Mouse (Mus musculus): ENCODE data around the gene Pnliprp2. TPM values are rescaled to one million over a fixed set of nuclear protein-coding genes. Genes with fewer than 3 reads are reported as not detected.

Gene Pnliprp2
- polyA plus RNA-seq, 1 experiment = 0.07 TPM

DNA sequence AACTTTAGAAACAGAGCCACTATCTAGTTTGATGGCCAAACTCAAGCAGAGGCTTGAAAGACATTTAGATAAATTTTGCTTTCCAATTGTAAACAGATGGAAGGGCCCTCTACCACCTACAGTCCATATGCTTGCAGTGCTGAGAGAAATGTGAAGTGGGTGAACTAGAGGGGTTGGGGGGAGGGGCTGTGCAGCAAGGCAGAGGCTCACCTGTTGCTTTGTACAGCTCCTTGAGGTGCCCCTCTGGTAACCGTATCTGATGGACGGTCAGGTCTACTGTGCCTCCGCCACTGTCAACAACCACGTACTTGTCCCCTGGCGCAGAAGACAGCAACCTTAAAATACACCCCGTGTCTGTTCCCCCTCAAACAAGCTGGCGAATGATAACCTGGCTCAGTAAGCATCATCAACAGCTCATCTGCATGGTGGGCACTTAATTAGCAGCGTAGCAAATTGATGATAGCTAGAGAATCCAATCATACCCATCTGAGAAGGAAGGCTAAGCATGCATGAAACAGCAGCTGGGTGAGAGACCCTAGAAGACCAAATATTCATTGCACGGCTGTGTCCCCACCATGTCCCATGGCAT is 45.8 kb downstream of the Pnliprp2 start:
- TF ChIP-seq POLR2A (IDR thresholded peaks at IDR 0.05; ENCODE audit: borderline replicate concordance, extremely low read depth, insufficient read depth, insufficient read length, poor library complexity, severe bottlenecking) = no peak
- TF ChIP-seq CTCF (IDR thresholded peaks at IDR 0.05; ENCODE audit: borderline replicate concordance, extremely low read depth, insufficient read depth, insufficient read length) = no peak
- no peak for DNase-seq (ENCODE audit: low read depth)

DNA sequence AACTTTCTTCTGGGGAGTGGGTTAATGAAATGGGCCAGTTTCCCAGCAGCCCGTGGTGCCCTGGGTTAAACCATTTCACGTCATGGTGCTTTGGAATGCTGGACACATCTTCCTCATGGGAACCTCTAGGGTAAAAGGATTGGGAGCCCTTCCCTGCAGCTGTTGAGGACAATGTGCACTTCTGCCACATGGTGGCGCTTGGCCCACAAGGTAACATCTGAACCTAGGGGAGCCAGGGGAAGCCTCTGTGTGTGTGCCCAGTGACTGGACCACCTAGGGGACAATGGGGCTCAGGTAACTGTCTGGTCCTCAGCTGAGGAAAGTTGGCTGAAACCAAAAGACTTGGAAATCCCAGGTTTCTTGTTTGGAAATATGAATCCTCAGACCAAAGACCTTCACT is 46.8 kb downstream of the Pnliprp2 start:
- no peak for TF ChIP-seq POLR2A (IDR thresholded peaks at IDR 0.05; ENCODE audit: borderline replicate concordance, extremely low read depth, insufficient read depth, insufficient read length, poor library complexity, severe bottlenecking)
- TF ChIP-seq CTCF (IDR thresholded peaks at IDR 0.05; ENCODE audit: borderline replicate concordance, extremely low read depth, insufficient read depth, insufficient read length) = peak; percentile 87
- DNase-seq (ENCODE audit: low read depth) = peak; percentile 74

DNA sequence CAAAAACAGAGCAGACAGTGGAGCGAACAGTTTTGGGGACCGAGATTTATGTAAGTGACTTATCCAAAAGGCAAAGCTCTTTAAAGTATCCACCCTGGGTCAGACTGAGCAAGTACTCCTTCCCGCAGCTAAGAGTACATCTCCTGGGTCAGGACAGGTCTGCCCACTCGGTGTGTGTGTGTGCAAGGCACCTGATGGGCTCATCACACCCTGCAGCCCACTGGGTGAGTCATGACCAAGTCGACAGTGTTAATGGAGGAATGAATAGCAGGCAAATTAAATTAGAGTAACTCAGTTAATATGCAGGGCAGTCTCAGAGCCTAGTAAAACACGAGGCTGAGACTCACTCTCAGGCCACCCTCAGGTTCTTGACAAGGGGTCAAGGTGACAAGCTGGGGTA is 49.3 kb downstream of the Pnliprp2 start:
- TF ChIP-seq CTCF (IDR thresholded peaks at IDR 0.05; ENCODE audit: borderline replicate concordance, extremely low read depth, insufficient read depth, insufficient read length) (no peak), POLR2A (IDR thresholded peaks at IDR 0.05; ENCODE audit: borderline replicate concordance, extremely low read depth, insufficient read depth, insufficient read length, poor library complexity, severe bottlenecking) (no peak)
- no peak for DNase-seq (ENCODE audit: low read depth)

DNA sequence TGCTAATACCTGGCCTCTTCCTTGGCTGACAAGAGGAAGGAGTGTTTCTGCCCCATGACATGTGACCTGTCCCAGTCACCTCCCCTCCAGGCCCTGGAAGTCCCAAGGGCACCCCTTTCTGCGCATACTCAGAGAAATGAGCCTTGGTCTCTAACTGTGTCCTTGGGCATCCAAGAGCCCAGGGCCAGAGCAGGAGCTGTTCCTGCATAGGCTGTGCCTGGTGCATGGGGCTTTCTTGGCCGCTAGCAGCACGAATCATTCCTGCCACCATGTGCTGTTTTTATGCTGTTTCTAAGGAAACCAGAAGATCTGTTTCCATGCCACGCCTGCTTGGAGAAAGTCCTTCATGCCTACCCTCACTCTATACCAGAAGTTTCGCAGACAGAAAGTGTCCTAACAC is 51.0 kb downstream of the Pnliprp2 start:
- no peak for TF ChIP-seq CTCF (IDR thresholded peaks at IDR 0.05; ENCODE audit: borderline replicate concordance, extremely low read depth, insufficient read depth, insufficient read length)
- no peak for TF ChIP-seq POLR2A (IDR thresholded peaks at IDR 0.05; ENCODE audit: borderline replicate concordance, extremely low read depth, insufficient read depth, insufficient read length, poor library complexity, severe bottlenecking)
- DNase-seq (ENCODE audit: low read depth) = no peak

DNA sequence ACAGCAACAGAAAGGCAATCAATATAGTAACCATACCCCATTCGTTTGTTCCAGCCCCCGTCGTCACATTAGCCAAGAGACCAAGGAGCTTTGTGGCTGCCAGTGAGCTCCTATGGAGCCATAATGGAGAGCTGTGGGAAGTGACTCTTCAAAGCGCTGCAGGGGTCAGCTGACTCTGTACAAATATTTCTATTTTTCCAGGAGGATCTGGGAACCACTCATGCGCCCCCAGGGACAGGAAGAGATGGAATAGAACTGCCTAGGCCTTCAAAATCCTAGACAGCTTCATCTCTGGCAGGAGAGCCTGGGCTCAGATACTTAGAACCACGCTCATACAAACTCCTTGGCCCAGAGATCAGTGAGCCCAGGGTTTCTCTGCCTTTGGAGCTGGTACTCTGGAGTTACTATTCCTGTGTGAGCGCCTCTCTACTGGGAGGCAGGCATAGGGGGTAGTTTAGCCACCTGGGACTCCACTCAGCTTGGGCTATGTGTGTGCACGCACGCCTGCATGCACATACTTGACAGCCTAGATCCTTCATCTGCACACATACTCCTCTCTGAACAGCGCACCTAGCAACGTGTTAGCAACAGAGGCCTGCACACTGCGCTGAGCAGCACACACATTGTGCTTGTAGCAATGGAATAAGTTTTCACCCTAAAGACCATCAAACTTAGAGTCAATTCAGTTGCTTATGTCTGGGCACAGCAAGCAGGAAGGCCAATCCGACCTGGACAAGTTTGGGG is 55.8 kb downstream of the Pnliprp2 start:
- no peak for TF ChIP-seq POLR2A (IDR thresholded peaks at IDR 0.05; ENCODE audit: borderline replicate concordance, extremely low read depth, insufficient read depth, insufficient read length, poor library complexity, severe bottlenecking)
- no peak for TF ChIP-seq CTCF (IDR thresholded peaks at IDR 0.05; ENCODE audit: borderline replicate concordance, extremely low read depth, insufficient read depth, insufficient read length)
- no peak for DNase-seq (ENCODE audit: low read depth)

DNA sequence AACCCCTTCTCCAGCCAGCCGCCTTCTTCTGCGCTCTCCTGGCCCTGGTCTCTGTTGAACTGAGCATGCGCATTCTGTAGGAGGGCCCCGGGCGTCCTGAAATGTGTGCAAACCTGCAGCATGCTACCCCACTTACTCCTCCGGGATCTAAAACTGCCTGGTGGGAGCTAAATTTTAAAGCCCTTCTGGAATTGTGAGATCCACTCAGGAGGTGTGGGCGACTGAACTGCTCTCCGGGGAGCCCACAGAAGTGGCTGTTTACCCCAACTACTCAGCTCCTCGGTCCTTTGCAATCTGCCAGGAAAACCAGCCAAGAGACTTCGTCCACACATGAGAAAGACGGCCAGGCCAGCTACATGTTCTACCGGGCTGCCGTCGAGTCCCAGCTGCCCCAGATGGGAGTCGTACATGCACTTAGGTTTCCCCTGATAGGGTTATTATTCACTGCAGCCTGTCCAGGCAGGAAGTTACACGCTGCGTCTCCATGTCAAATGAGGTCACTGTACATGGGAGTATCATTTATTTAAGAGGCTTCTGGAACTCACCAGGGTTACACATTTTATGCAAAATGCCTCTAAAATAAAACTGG is 57.0 kb downstream of the Pnliprp2 start:
- TF ChIP-seq POLR2A (IDR thresholded peaks at IDR 0.05; ENCODE audit: borderline replicate concordance, extremely low read depth, insufficient read depth, insufficient read length, poor library complexity, severe bottlenecking) (no peak), CTCF (IDR thresholded peaks at IDR 0.05; ENCODE audit: borderline replicate concordance, extremely low read depth, insufficient read depth, insufficient read length) (no peak)
- DNase-seq (ENCODE audit: low read depth) = no peak

DNA sequence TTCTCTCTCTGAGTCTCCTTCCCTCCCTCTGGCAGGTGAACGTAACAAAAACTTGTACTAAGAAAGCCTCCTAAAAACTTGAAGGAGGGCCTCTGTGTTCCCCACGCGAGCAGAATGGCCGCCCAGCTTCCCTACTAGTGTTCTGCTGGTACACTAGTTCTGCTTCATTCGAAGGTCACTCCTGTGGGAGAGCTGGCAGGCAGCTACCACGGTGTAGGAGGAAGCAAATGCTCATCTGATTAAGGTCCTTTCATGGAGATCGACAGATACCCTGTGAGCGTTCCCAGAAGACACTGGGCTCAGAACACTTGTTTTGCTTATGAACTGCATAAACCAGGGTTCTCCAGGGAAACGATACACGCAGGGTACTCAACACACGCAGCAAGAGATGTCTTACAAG is 57.9 kb downstream of the Pnliprp2 start:
- TF ChIP-seq POLR2A (IDR thresholded peaks at IDR 0.05; ENCODE audit: borderline replicate concordance, extremely low read depth, insufficient read depth, insufficient read length, poor library complexity, severe bottlenecking) (no peak), CTCF (IDR thresholded peaks at IDR 0.05; ENCODE audit: borderline replicate concordance, extremely low read depth, insufficient read depth, insufficient read length) (no peak)
- DNase-seq (ENCODE audit: low read depth) = no peak

DNA sequence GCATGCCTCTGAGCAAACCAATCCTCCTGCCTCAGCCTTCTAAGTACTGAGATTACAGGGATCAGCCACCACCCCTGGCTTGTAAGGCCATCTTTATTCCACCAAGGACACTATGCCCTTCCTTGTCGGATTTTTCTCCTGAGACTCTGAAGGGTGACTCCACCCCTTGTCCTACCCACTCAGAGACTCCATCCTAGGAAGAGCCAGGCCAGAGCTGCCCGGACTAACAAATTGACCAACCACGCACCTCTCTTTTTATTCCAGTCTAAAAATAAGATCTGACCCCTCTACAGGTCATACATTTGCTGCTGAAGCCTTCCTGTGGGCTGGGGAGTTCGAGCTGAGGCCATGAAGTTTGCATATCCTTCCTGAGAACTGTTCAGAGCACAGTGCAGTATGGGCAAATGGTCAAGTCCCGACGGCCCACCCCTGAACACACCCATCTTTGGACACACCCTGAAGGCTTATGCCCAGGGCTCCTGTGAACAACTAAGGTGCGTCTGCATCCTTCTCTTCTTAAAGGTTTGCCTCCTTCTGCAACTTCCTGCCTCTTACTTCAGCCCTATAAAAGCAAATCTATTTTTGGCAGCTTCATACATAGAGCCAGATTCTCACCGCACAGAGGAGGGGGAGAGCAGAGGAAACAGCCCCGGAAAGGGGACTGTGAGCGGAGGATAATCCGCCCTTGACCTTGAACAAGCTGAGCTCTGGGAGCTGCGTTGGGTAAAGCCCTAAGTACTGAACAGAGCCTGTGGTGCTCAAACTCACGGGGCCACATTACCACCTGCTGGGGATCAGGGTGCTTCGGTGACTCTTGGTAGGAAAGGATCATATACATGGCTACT is 59.3 kb downstream of the Pnliprp2 start:
- no peak for DNase-seq (ENCODE audit: low read depth)
- TF ChIP-seq CTCF (IDR thresholded peaks at IDR 0.05; ENCODE audit: borderline replicate concordance, extremely low read depth, insufficient read depth, insufficient read length) (no peak), POLR2A (IDR thresholded peaks at IDR 0.05; ENCODE audit: borderline replicate concordance, extremely low read depth, insufficient read depth, insufficient read length, poor library complexity, severe bottlenecking) (no peak)

DNA sequence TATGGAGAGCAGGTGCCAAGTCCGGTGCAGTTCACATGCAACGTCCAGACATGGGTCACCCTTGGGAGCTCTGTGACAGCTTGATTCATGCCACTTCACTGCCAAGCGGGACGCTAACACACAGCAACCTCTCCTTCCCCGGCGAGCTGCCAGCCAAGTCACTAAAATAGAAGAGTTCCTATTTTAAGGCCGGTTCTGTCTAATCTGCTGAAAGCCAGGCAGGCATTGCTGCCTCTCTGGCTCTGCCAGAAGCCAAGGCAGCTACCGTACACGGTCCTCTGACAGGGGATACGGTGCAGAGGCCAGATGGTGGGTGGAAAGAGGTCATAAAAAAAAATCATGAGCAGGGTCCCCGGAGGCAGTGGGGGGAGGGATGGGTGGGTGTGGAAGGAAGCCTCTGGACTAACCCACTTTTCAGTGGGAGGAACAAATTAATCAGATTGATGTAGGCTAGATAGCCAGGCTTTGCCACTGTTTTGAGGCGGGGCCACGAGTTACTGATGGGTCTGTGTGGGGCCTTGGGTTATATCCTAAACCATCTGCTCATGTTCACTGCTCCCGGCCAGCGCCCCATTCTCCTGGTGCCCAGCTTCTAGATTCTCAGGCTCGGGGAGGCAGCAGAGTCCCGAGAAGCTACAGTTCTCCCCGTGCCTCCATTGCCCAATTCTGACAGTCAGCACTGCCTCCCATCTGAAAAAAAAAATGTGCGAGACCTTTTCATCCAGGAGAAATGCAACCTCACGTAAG is 63.1 kb downstream of the Pnliprp2 start:
- DNase-seq (ENCODE audit: low read depth) = no peak

DNA sequence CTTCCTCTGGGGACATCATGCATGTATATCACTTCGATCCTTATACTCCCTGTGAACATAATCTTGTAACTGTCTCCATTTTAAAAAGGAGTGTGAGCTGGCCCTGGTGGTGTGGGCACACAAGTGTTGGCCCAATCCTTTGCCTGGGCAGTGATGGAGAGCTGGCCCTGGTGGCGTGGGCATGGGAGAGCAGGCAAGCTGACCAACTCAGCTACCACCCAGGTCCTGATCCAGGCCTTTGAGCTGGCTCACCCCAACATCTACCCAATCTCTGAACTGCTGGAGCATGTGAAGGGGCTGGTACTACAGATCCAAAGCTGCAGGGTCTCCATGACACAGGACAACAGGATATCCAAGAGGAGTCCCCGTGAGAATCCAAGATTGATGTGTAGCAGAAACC is 63.8 kb downstream of the Pnliprp2 start:
- no peak for TF ChIP-seq CTCF (IDR thresholded peaks at IDR 0.05; ENCODE audit: borderline replicate concordance, extremely low read depth, insufficient read depth, insufficient read length)
- no peak for TF ChIP-seq POLR2A (IDR thresholded peaks at IDR 0.05; ENCODE audit: borderline replicate concordance, extremely low read depth, insufficient read depth, insufficient read length, poor library complexity, severe bottlenecking)
- no peak for DNase-seq (ENCODE audit: low read depth)

More for the DNA sequence above, 63.1 kb downstream of the Pnliprp2 start:
- TF ChIP-seq POLR2A (IDR thresholded peaks at IDR 0.05; ENCODE audit: borderline replicate concordance, extremely low read depth, insufficient read depth, insufficient read length, poor library complexity, severe bottlenecking) (no peak), CTCF (IDR thresholded peaks at IDR 0.05; ENCODE audit: borderline replicate concordance, extremely low read depth, insufficient read depth, insufficient read length) (no peak)
